Mouse (Mus musculus): Measurements from ENCODE around the gene Chn1.

- TF ChIP-seq POLR2A (IDR thresholded peaks at IDR 0.05; ENCODE audit: control insufficient read depth, low read depth, low read length) (no peak), CTCF (IDR thresholded peaks at IDR 0.05; ENCODE audit: control insufficient read depth, insufficient read depth, insufficient replicate concordance, low read depth, low read length) (no peak)
These were observed 178.4 kb downstream of the Chn1 start for GRCm38 (mm10) chr2:73596786-73597185.
